Mouse (Mus musculus): ENCODE measurements at regions not wholly inside any gene's neighbourhood (a gene's known extent, or its start where the extent isn't known, plus 50 kb on each side); places are given as distances from the start of the nearest gene placed in this dataset.
A peak's percentile ranks its signal among the peaks of the same experiment; 100 is the strongest.

- H3K4me1 ChIP-seq (ENCODE audit: control insufficient read depth, insufficient read depth, low read length) = no peaks in the 10 kb centered on the region
- TF ChIP-seq POLR2A (IDR thresholded peaks at IDR 0.05; ENCODE audit: low read depth, low read length) = no peak
- TF ChIP-seq CTCF (conservative IDR thresholded peaks at IDR 0.05; ENCODE audit: insufficient read depth, insufficient read length, low read depth, low read length) = no peak
Observed at GRCm38 (mm10) chr11:8293322-8294014, 370.9 kb downstream of the Tns3 start.

GRCm38 (mm10) chr11:8285271-8285670 is 379.1 kb downstream of the Tns3 start:
- WGBS = 76% methylated on average over 1 of the region's 1 CpGs
- H3K27ac ChIP-seq (ENCODE audit: insufficient read depth, low read depth, low read length) = no peak overlapping the region
- no peak for TF ChIP-seq POLR2A (IDR thresholded peaks at IDR 0.05; ENCODE audit: low read depth, low read length)
- no peak for TF ChIP-seq CTCF (conservative IDR thresholded peaks at IDR 0.05; ENCODE audit: insufficient read depth, insufficient read length, low read depth, low read length)
- H3K4me3 ChIP-seq (ENCODE audit: insufficient read depth, low read depth, low read length) = no peak overlapping the region
- no peaks in the 10 kb centered on the region for H3K27me3 ChIP-seq (replicated peaks; ENCODE audit: control insufficient read depth, insufficient read depth, low read length)
- H3K4me1 ChIP-seq (ENCODE audit: control insufficient read depth, insufficient read depth, low read length) = no peaks in the 10 kb centered on the region
- no peaks in the 10 kb centered on the region for H3K36me3 ChIP-seq (ENCODE audit: control insufficient read depth, insufficient read depth, low read length)
- peak; percentile 14 for DNase-seq

More at GRCm38 (mm10) chr11:8293322-8294014, 370.9 kb downstream of the Tns3 start:
- no peak for DNase-seq
- H3K36me3 ChIP-seq (ENCODE audit: control insufficient read depth, insufficient read depth, low read length) = no peaks in the 10 kb centered on the region
- WGBS = 61% methylated on average over 6 of the region's 6 CpGs
- H3K4me3 ChIP-seq (ENCODE audit: insufficient read depth, low read depth, low read length) = no peak overlapping the region
- no peak overlapping the region for H3K27ac ChIP-seq (ENCODE audit: insufficient read depth, low read depth, low read length)
- no peaks in the 10 kb centered on the region; the same call in 1 of the 2 replicates for H3K27me3 ChIP-seq (replicated peaks; ENCODE audit: control insufficient read depth, insufficient read depth, low read length)

- Histone ChIP-seq H3K36me3 (ENCODE audit: control insufficient read depth, insufficient read depth, low read length) (no peaks in the 10 kb centered on the region), H3K4me3 (ENCODE audit: insufficient read depth, low read depth, low read length) (no peak overlapping the region), H3K27me3 (replicated peaks; ENCODE audit: control insufficient read depth, insufficient read depth, low read length) (no peaks in the 10 kb centered on the region), H3K27ac (ENCODE audit: insufficient read depth, low read depth, low read length) (no peak overlapping the region), H3K4me1 (ENCODE audit: control insufficient read depth, insufficient read depth, low read length) (no peaks in the 10 kb centered on the region)
- DNase-seq = no peak
- 54% methylated on average over 4 of the region's 4 CpGs for WGBS
- TF ChIP-seq POLR2A (IDR thresholded peaks at IDR 0.05; ENCODE audit: low read depth, low read length) (no peak), CTCF (conservative IDR thresholded peaks at IDR 0.05; ENCODE audit: insufficient read depth, insufficient read length, low read depth, low read length) (no peak)
Observed at GRCm38 (mm10) chr11:8275203-8275602, 389.1 kb downstream of the Tns3 start.

GRCm38 (mm10) chr11:8269171-8269570 is 395.2 kb downstream of the Tns3 start:
- H3K36me3 ChIP-seq (ENCODE audit: control insufficient read depth, insufficient read depth, low read length) = no peaks in the 10 kb centered on the region
- H3K4me3 ChIP-seq (ENCODE audit: insufficient read depth, low read depth, low read length) = no peak overlapping the region
- H3K27me3 ChIP-seq (replicated peaks; ENCODE audit: control insufficient read depth, insufficient read depth, low read length) = no peaks in the 10 kb centered on the region
- no peak for DNase-seq
- no peak for TF ChIP-seq POLR2A (IDR thresholded peaks at IDR 0.05; ENCODE audit: low read depth, low read length)
- TF ChIP-seq CTCF (conservative IDR thresholded peaks at IDR 0.05; ENCODE audit: insufficient read depth, insufficient read length, low read depth, low read length) = no peak
- 41% methylated on average over 2 of the region's 2 CpGs for WGBS
- H3K27ac ChIP-seq (ENCODE audit: insufficient read depth, low read depth, low read length) = no peak overlapping the region
- no peaks in the 10 kb centered on the region for H3K4me1 ChIP-seq (ENCODE audit: control insufficient read depth, insufficient read depth, low read length)

- Histone ChIP-seq H3K4me3 (ENCODE audit: insufficient read depth, low read depth, low read length) (no peak overlapping the region), H3K27me3 (replicated peaks; ENCODE audit: control insufficient read depth, insufficient read depth, low read length) (no peaks in the 10 kb centered on the region), H3K4me1 (ENCODE audit: control insufficient read depth, insufficient read depth, low read length) (no peaks in the 10 kb centered on the region), H3K36me3 (ENCODE audit: control insufficient read depth, insufficient read depth, low read length) (no peaks in the 10 kb centered on the region), H3K27ac (ENCODE audit: insufficient read depth, low read depth, low read length) (no peak overlapping the region)
- no peak for TF ChIP-seq CTCF (conservative IDR thresholded peaks at IDR 0.05; ENCODE audit: insufficient read depth, insufficient read length, low read depth, low read length)
- no peak for TF ChIP-seq POLR2A (IDR thresholded peaks at IDR 0.05; ENCODE audit: low read depth, low read length)
- WGBS = 61% methylated on average over 2 of the region's 2 CpGs
- DNase-seq = no peak
Observed at GRCm38 (mm10) chr11:8254036-8254435, 410.3 kb downstream of the Tns3 start.

- Histone ChIP-seq H3K27me3 (replicated peaks; ENCODE audit: control insufficient read depth, insufficient read depth, low read length) (no peaks in the 10 kb centered on the region), H3K27ac (ENCODE audit: insufficient read depth, low read depth, low read length) (no peak overlapping the region), H3K4me3 (ENCODE audit: insufficient read depth, low read depth, low read length) (no peak overlapping the region), H3K4me1 (ENCODE audit: control insufficient read depth, insufficient read depth, low read length) (no peaks in the 10 kb centered on the region), H3K36me3 (ENCODE audit: control insufficient read depth, insufficient read depth, low read length) (no peaks in the 10 kb centered on the region)
- TF ChIP-seq POLR2A (IDR thresholded peaks at IDR 0.05; ENCODE audit: low read depth, low read length) = no peak
- TF ChIP-seq CTCF (conservative IDR thresholded peaks at IDR 0.05; ENCODE audit: insufficient read depth, insufficient read length, low read depth, low read length) = no peak
- DNase-seq = no peak
- 77% methylated on average over 2 of the region's 2 CpGs for WGBS
Observed at GRCm38 (mm10) chr11:8251360-8251759, 413.0 kb downstream of the Tns3 start.

- Histone ChIP-seq H3K4me3 (ENCODE audit: insufficient read depth, low read depth, low read length) (no peak overlapping the region), H3K27ac (ENCODE audit: insufficient read depth, low read depth, low read length) (no peak overlapping the region), H3K36me3 (ENCODE audit: control insufficient read depth, insufficient read depth, low read length) (no peaks in the 10 kb centered on the region), H3K4me1 (ENCODE audit: control insufficient read depth, insufficient read depth, low read length) (no peaks in the 10 kb centered on the region), H3K27me3 (replicated peaks; ENCODE audit: control insufficient read depth, insufficient read depth, low read length) (no peaks in the 10 kb centered on the region)
- 26% methylated on average over 8 of the region's 8 CpGs for WGBS
- DNase-seq = peak; percentile 7
- no peak for TF ChIP-seq CTCF (conservative IDR thresholded peaks at IDR 0.05; ENCODE audit: insufficient read depth, insufficient read length, low read depth, low read length)
Observed at GRCm38 (mm10) chr11:8249468-8249867, 414.9 kb downstream of the Tns3 start.
